Mouse (Mus musculus) lung, postnatal 0 days (tissue): ENCODE measurements around the gene Traf7. TPM values are rescaled to one million over a fixed set of nuclear protein-coding genes. Genes with fewer than 3 reads are reported as not detected.

Experiments
- ATAC-seq: fragments of 200-750 bp; cut with Nextera tagmentation; 2 replicates; pipeline ENCODE4 v1.8.0; 2017; ENCODE audit warnings: moderate library complexity
- DNase-seq: peaks from one replicate; pipeline ENCODE4 v3.0.0-alpha.2; 2016; ENCODE audit warnings: low spot score
- H3K27ac ChIP-seq: fragments of 300-500 bp; sonication (generic); 2 replicates; pipeline ENCODE4 v1.5.1; 2014; ENCODE audit warnings: antibody characterized with exemption, mild to moderate bottlenecking, low read length, mixed read lengths
- H3K27me3 ChIP-seq: fragments of 300-500 bp; sonication (generic); replicated peaks from 2 replicates; pipeline ENCODE4 v1.6.1; 2014; ENCODE audit warnings: low read length, mixed read lengths; ENCODE audit not compliant: insufficient read depth
- H3K36me3 ChIP-seq: fragments of 300-500 bp; sonication (generic); 2 replicates; pipeline ENCODE4 v1.6.1; 2014; ENCODE audit warnings: low read length, mixed read lengths; ENCODE audit not compliant: insufficient read depth
- H3K4me1 ChIP-seq: fragments of 300-500 bp; sonication (generic); 2 replicates; pipeline ENCODE4 v1.6.1; 2014; ENCODE audit warnings: antibody characterized with exemption, low read depth, low read length, mixed read lengths; ENCODE audit not compliant: insufficient read depth
- H3K4me2 ChIP-seq: fragments of 300-500 bp; sonication (generic); replicated peaks from 2 replicates; pipeline ENCODE4 v1.6.1; 2014; ENCODE audit warnings: low read depth, mild to moderate bottlenecking, low read length, moderate library complexity, mixed read lengths
- H3K4me3 ChIP-seq: fragments of 300-500 bp; sonication (generic); 2 replicates; pipeline ENCODE4 v1.5.1; 2014; ENCODE audit warnings: low read depth, low read length
- H3K9ac ChIP-seq: fragments of 300-500 bp; sonication (generic); replicated peaks from 2 replicates; pipeline ENCODE4 v1.6.1; 2014; ENCODE audit warnings: low read depth, mild to moderate bottlenecking
- H3K9me3 ChIP-seq: fragments of 300-500 bp; sonication (generic); 2 replicates; pipeline ENCODE4 v1.6.1; 2016; ENCODE audit warnings: low read length, mixed read lengths
- CTCF ChIP-seq: IDR thresholded peaks from 2 replicates; pipeline ENCODE4 v1.5.1; 2016; ENCODE audit warnings: antibody characterized with exemption, mild to moderate bottlenecking
- EP300 ChIP-seq: IDR thresholded peaks from 2 replicates; pipeline ENCODE4 v1.6.1; 2016; ENCODE audit warnings: antibody characterized with exemption, mild to moderate bottlenecking, control low read depth
- WGBS: fragments of 180-500 bp; shearing (Covaris S2); extraction: QIAGEN DNeasy Blood & Tissue Kit; methylation state at CpG from one replicate; pipeline ENCODE4 v1.1.7; 2014; 5-methylcytosine and 5-hydroxymethylcytosine counted together
- polyA plus RNA-seq: library from polyadenylated mRNA; unstranded; fragments of >200 nt; fragmentation: Nextera tagmentation; extraction: Ambion mirVana; gene quantifications from 2 replicates; pipeline ENCODE4 v1.2.1, GENCODE M21; 2015

Gene Traf7
- polyA plus RNA-seq, 1 experiment from 2014 or later: 66.8 TPM

- 81% methylated on average over 3 of the region's 3 CpGs for WGBS
- DNase-seq (no peak), ATAC-seq (no peak)
- no peak overlapping the region for H3K27ac ChIP-seq
- no peak for TF ChIP-seq EP300
- no peak for TF ChIP-seq CTCF
- no peak overlapping the region for H3K4me2 ChIP-seq
- no peak overlapping the region for H3K4me3 ChIP-seq
- H3K9ac ChIP-seq: no peak overlapping the region
- H3K36me3 ChIP-seq: peaks cover 12% of the 10 kb centered on the region; the same call in 1 of the 2 replicates
- H3K27me3 ChIP-seq: no peaks in the 10 kb centered on the region
- H3K9me3 ChIP-seq: no peaks in the 10 kb centered on the region
- peaks cover 6% of the 10 kb centered on the region; the same call in 1 of the 2 replicates for H3K4me1 ChIP-seq
Observed at GRCm38 (mm10) chr17:24565092-24565491, 37.4 kb upstream of the Traf7 start.

GRCm38 (mm10) chr17:24564422-24564821 lies 36.7 kb upstream of the Traf7 start:
- 73% methylated on average over 4 of the region's 4 CpGs for WGBS
- no peak overlapping the region for H3K9ac ChIP-seq
- H3K27me3 ChIP-seq: no peaks in the 10 kb centered on the region
- H3K9me3 ChIP-seq: no peaks in the 10 kb centered on the region
- DNase-seq: no peak
- H3K4me2 ChIP-seq: no peak overlapping the region
- no peak for TF ChIP-seq EP300
- no peak for TF ChIP-seq CTCF
- no peak overlapping the region for H3K27ac ChIP-seq
- no peak for ATAC-seq
- peaks cover 8% of the 10 kb centered on the region; the same call in 1 of the 2 replicates for H3K4me1 ChIP-seq
- H3K4me3 ChIP-seq: no peak overlapping the region
- H3K36me3 ChIP-seq: peaks cover 12% of the 10 kb centered on the region; the same call in 1 of the 2 replicates

GRCm38 (mm10) chr17:24563638-24564037 lies 35.9 kb upstream of the Traf7 start:
- no peaks in the 10 kb centered on the region for H3K9me3 ChIP-seq
- H3K4me2 ChIP-seq: no peak overlapping the region
- H3K4me1 ChIP-seq: peaks cover 15% of the 10 kb centered on the region; the same call in 1 of the 2 replicates
- no peak for ATAC-seq
- no peak overlapping the region for H3K27ac ChIP-seq
- no peak overlapping the region for H3K4me3 ChIP-seq
- 77% methylated on average over 5 of the region's 5 CpGs for WGBS
- no peak for DNase-seq
- peaks cover 10% of the 10 kb centered on the region; the same call in 1 of the 2 replicates for H3K36me3 ChIP-seq
- TF ChIP-seq EP300 (no peak), CTCF (no peak)
- H3K9ac ChIP-seq: no peak overlapping the region
- H3K27me3 ChIP-seq: no peaks in the 10 kb centered on the region

- 74% methylated on average over 2 of the region's 2 CpGs for WGBS
- ATAC-seq: no peak
- H3K9me3 ChIP-seq: no peaks in the 10 kb centered on the region
Observed at GRCm38 (mm10) chr17:24561592-24561991, 33.9 kb upstream of the Traf7 start.

GRCm38 (mm10) chr17:24560301-24561028 lies 32.7 kb upstream of the Traf7 start:
- H3K4me3 ChIP-seq: no peak overlapping the region
- ATAC-seq (0 out of 2 replicates have a peak, but pooled peaks have one; percentile 5), DNase-seq (peak; percentile 69)
- no peak for TF ChIP-seq EP300
- no peak for TF ChIP-seq CTCF
- no peaks in the 10 kb centered on the region for H3K27me3 ChIP-seq
- no peaks in the 10 kb centered on the region for H3K9me3 ChIP-seq
- peak overlapping the region; percentile 57 for H3K27ac ChIP-seq
- 0 out of 2 replicates have a peak, but pooled peaks cover 2% of the 10 kb centered on the region for H3K36me3 ChIP-seq
- H3K4me2 ChIP-seq: no peak overlapping the region
- WGBS: 77% methylated on average over 5 of the region's 5 CpGs
- peaks cover 26% of the 10 kb centered on the region; the same call in 1 of the 2 replicates for H3K4me1 ChIP-seq
- no peak overlapping the region for H3K9ac ChIP-seq

More at GRCm38 (mm10) chr17:24561592-24561991, 33.9 kb upstream of the Traf7 start:
- DNase-seq: no peak
- H3K4me2 ChIP-seq: no peak overlapping the region
- H3K27me3 ChIP-seq: no peaks in the 10 kb centered on the region
- 0 out of 2 replicates have a peak overlapping the region, but pooled peaks have one; percentile 57 for H3K27ac ChIP-seq
- H3K4me3 ChIP-seq: no peak overlapping the region
- 0 out of 2 replicates have a peak, but pooled peaks cover 7% of the 10 kb centered on the region for H3K36me3 ChIP-seq
- no peak overlapping the region for H3K9ac ChIP-seq
- H3K4me1 ChIP-seq: peaks cover 26% of the 10 kb centered on the region; the same call in 1 of the 2 replicates
- TF ChIP-seq CTCF: no peak

- peak; percentile 62 for DNase-seq
- peaks cover 26% of the 10 kb centered on the region; the same call in 1 of the 2 replicates for H3K4me1 ChIP-seq
- ATAC-seq: peak; percentile 82
- no peaks in the 10 kb centered on the region for H3K36me3 ChIP-seq
- H3K9ac ChIP-seq: no peak overlapping the region
- H3K27ac ChIP-seq: peak overlapping the region; percentile 93
- H3K9me3 ChIP-seq: no peaks in the 10 kb centered on the region
- H3K27me3 ChIP-seq: no peaks in the 10 kb centered on the region
- TF ChIP-seq CTCF: no peak
- TF ChIP-seq EP300: no peak
- 40% methylated on average over 3 of the region's 3 CpGs for WGBS
- peak overlapping the region; percentile 22; the same call in 1 of the 2 replicates for H3K4me2 ChIP-seq
- H3K4me3 ChIP-seq: no peak overlapping the region
Observed at GRCm38 (mm10) chr17:24559146-24559545, 31.4 kb upstream of the Traf7 start.
